Mouse (Mus musculus) forebrain, embryonic 13.5 days (tissue): Measurements from ENCODE around the gene Cox4i2. TPM values are rescaled to one million over a fixed set of nuclear protein-coding genes. Genes with fewer than 3 reads are reported as not detected.

Source experiments
- ATAC-seq: fragments of 200-750 bp; cut with Nextera tagmentation; 2 replicates; pipeline ENCODE4 v1.8.0; 2017
- H3K27ac ChIP-seq: fragments of 300-500 bp; sonication (generic); 2 replicates; pipeline ENCODE4 v1.5.1; 2015; ENCODE audit warnings: inconsistent platforms, mild to moderate bottlenecking, moderate library complexity
- H3K27me3 ChIP-seq: fragments of 300-500 bp; sonication (generic); 2 replicates; pipeline ENCODE4 v1.6.1; 2015; ENCODE audit warnings: mild to moderate bottlenecking, inconsistent platforms
- H3K36me3 ChIP-seq: fragments of 300-500 bp; sonication (generic); 2 replicates; pipeline ENCODE4 v1.6.1; 2015; ENCODE audit warnings: mild to moderate bottlenecking, inconsistent platforms; ENCODE audit not compliant: poor library complexity, severe bottlenecking
- H3K4me1 ChIP-seq: fragments of 300-500 bp; sonication (generic); 2 replicates; pipeline ENCODE4 v1.6.1; 2015; ENCODE audit warnings: inconsistent platforms
- H3K4me2 ChIP-seq: fragments of 300-500 bp; sonication (generic); 2 replicates; pipeline ENCODE4 v1.6.1; 2015; ENCODE audit warnings: inconsistent platforms, mild to moderate bottlenecking, moderate library complexity
- H3K4me3 ChIP-seq: fragments of 300-500 bp; sonication (generic); 2 replicates; pipeline ENCODE4 v1.5.1; 2015; ENCODE audit warnings: mild to moderate bottlenecking, inconsistent platforms
- H3K9ac ChIP-seq: fragments of 300-500 bp; sonication (generic); 2 replicates; pipeline ENCODE4 v1.6.1; 2015; ENCODE audit warnings: mild to moderate bottlenecking, inconsistent platforms
- H3K9me3 ChIP-seq: fragments of 300-500 bp; sonication (generic); replicated peaks from 2 replicates; pipeline ENCODE4 v1.6.1; 2016; ENCODE audit warnings: inconsistent platforms
- WGBS: fragments of 180-500 bp; shearing (Covaris S2); methylation state at CpG from one replicate; pipeline ENCODE4 v1.1.7; 2015; 5-methylcytosine and 5-hydroxymethylcytosine counted together
- polyA plus RNA-seq: library from polyadenylated mRNA; unstranded; fragments of >200 nt; fragmentation: Nextera tagmentation; extraction: Ambion mirVana; gene quantifications from 2 replicates; pipeline ENCODE4 v1.2.1, GENCODE M21; 2015

Cox4i2 gene
- polyA plus RNA-seq, 1 experiment from 2014 or later = 4.4 TPM

DNA sequence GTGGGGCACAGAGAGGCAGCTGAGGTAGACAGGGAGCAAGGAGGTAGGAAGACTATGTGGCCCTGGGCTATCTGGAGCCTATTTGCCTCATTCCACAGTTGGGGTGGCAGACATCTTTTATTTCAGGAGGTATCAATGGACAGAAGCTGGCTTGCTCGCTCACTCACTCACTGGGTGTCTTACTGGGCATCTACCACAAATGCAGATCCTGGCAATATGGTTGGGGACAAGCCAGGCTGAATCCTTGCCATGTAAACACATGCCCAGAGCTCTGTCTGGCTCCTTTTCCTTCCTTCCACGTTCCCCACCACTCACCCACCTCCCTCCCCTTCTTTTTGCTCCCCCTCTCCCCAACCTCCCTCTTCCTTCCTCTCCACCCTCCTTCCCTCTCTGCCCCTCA lies 3.5 kb downstream of the Cox4i2 start:
- 44% methylated on average over 2 of the region's 2 CpGs for WGBS
- H3K27me3 ChIP-seq = 0 out of 2 replicates have a peak, but pooled peaks cover 5% of the 10 kb centered on the region
- H3K27ac ChIP-seq = no peak overlapping the region
- H3K9ac ChIP-seq = no peak overlapping the region
- H3K4me1 ChIP-seq = peaks cover 12% of the 10 kb centered on the region
- H3K4me2 ChIP-seq = no peak overlapping the region
- ATAC-seq = peak; percentile 8; the same call in 1 of the 2 replicates
- H3K36me3 ChIP-seq = no peaks in the 10 kb centered on the region
- no peaks in the 10 kb centered on the region for H3K9me3 ChIP-seq
- no peak overlapping the region for H3K4me3 ChIP-seq

DNA sequence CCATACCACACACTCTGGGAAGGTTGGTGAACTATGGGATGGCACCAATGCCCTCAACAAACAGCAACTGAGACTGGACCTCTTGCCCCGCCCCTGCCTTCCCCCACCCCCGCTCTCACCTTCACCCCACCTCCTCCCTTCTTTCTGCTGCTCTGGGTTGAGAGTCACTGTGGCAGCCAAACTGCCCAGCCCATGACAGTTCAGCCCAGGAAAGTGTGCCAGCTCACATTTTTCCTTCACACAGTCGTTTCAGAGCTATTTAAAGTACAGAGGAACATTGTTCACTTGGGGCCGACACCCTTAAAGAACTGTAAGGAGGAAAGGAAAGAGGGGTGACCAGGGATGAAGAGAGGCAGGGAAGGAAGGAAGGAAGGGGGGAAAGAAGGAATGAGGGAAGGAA lies 4.4 kb downstream of the Cox4i2 start:
- H3K27me3 ChIP-seq = 0 out of 2 replicates have a peak, but pooled peaks cover 5% of the 10 kb centered on the region
- 77% methylated on average over 4 of the region's 4 CpGs for WGBS
- no peak overlapping the region for H3K4me2 ChIP-seq
- H3K36me3 ChIP-seq = no peaks in the 10 kb centered on the region
- H3K4me1 ChIP-seq = peaks cover 12% of the 10 kb centered on the region
- ATAC-seq = no peak
- no peak overlapping the region for H3K27ac ChIP-seq
- H3K9me3 ChIP-seq = no peaks in the 10 kb centered on the region
- no peak overlapping the region for H3K9ac ChIP-seq
- no peak overlapping the region for H3K4me3 ChIP-seq

DNA sequence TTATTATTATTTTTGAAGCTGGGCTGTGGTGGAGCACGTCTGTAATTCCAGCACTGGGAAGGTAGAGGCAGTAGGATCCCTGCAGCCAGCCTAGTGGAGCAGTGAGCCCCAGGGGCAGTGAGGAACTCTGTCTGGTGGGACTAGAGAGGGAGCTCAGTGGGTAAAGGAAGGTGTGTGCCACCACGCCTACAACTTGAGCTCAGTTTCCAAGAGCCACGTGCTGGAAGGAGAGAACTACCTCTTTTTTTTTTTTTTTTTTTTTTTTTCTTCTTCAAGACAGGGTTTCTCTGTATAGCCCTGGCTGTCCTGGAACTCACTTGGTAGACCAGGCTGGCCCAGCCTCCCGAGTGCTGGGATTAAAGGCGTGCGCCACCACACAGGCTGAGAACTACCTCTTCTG lies 9.3 kb downstream of the Cox4i2 start:
- WGBS = 71% methylated on average over 6 of the region's 6 CpGs
- Histone ChIP-seq H3K4me2 (no peak overlapping the region), H3K27me3 (no peaks in the 10 kb centered on the region), H3K4me1 (peaks cover 16% of the 10 kb centered on the region), H3K36me3 (no peaks in the 10 kb centered on the region), H3K9me3 (no peaks in the 10 kb centered on the region), H3K9ac (no peak overlapping the region), H3K4me3 (no peak overlapping the region), H3K27ac (no peak overlapping the region)
- no peak for ATAC-seq

DNA sequence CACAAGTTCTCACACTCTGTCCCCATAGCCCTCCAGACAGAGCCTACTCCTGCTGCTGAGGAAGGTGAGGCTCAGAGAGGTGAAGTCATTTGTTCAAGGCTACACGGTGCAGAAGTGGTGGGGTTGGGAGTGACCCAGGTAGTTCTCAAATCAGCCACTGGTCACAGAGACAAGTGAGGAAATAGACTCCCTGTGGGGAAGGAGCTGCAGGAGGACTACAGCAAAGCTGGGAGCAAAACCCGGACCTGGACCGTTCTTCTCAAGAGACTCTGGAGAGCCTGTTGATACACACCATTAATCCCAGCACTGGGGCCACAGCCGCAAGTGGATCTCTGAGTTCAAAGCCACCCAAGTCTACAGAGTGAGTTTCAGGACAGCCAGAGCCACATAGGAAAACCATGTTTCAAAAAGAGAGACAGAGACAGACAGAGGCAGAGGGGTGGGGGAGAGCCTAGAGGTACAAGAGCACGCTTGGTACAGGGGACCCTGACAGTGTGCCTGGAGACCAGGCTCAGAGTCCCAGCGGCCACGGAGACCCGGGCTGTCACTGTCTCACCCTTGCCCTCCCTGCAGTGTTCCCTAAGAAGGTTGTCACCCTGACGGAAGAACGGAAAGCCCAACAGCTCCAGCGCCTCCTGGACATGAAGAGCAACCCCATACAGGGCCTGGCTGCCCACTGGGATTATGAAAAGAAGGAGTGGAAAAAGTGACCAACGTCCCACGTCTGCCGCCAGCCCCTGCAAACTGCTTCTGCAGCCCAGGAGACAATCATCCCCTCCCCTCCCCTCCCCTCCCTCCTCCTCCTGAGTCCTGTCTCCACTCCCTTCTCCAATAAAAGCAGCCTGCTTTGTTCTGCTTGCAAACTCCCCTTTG lies 10.4 kb downstream of the Cox4i2 start:
- Histone ChIP-seq H3K9me3 (no peaks in the 10 kb centered on the region), H3K9ac (peak overlapping the region; percentile 47; the same call in 1 of the 2 replicates), H3K36me3 (no peaks in the 10 kb centered on the region), H3K27ac (no peak overlapping the region), H3K27me3 (no peaks in the 10 kb centered on the region), H3K4me2 (peak overlapping the region; percentile 41), H3K4me3 (peak overlapping the region; percentile 6; the same call in 1 of the 2 replicates), H3K4me1 (peaks cover 16% of the 10 kb centered on the region)
- 1% methylated on average over 14 of the region's 14 CpGs for WGBS
- ATAC-seq = 0 out of 2 replicates have a peak, but pooled peaks have one; percentile 19

DNA sequence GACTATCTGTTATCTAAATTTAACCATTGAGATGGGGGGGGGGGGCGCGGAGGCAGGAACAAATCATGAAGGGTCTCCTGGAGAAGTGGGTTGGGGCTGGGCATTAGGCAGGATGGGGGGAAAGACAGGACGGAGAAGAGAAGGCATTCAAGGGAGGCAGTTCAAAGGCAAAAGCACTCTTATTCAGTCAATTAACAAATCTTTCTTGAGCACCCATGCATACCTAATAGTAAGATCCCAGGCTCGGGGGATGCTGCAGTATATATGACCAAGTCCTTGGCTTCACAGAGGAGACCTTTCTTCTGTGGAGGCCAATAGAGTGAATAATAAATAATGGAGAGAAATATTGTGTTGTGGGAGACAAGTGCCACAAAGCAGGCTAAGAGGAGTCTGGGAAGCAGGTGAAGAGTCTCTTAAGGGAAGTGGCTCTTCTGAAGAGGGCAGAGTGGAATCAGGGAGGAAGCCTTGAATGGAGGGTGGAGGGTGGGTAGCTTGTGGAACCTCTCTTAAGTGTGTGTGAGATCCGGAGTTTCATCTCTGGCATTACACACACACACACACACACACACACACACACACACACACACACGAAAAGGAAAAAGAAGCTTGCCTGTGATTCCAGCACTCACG lies 11.2 kb downstream of the Cox4i2 start:
- no peaks in the 10 kb centered on the region for H3K36me3 ChIP-seq
- 8% methylated on average over 7 of the region's 7 CpGs for WGBS
- peaks cover 16% of the 10 kb centered on the region for H3K4me1 ChIP-seq
- ATAC-seq = no peak
- H3K27me3 ChIP-seq = no peaks in the 10 kb centered on the region
- H3K4me3 ChIP-seq = 0 out of 2 replicates have a peak overlapping the region, but pooled peaks have one; percentile 6
- peak overlapping the region; percentile 47; the same call in 1 of the 2 replicates for H3K9ac ChIP-seq
- H3K27ac ChIP-seq = no peak overlapping the region
- H3K4me2 ChIP-seq = peak overlapping the region; percentile 41
- H3K9me3 ChIP-seq = no peaks in the 10 kb centered on the region

DNA sequence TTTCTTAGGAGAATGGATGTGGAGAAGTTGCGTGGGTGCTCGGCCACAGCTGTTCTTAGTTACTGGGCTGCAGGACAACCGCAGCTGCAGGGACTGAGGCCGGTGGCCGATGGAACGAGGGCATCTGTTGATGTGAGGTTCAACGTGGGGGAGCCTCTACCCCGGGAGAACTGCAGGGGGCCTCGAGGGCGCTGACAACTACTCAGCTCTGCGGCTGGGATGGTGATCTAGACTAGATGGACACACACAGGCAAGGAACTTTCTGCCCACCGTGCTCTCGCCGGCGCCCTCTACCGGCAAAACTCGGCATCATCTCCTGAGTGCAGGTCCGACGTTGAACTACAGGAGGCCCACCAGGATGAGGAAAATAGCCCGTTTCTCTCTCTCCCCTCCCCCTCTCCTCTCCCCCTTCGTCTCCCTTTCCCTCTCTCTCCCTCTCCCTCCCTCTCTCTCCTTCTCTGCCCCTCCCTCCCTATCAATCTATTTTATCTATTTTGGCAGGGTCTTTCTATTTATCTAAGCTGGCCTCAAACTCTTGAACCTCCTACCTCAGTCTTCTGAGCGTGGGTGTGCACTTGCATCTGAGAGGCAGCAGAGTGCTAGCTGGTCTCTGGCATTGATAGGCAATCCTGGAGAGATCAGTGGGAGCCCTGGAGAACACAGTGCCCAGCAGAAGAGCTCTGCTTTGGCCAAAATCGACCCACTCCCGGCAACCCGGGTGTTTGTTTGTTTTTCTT lies 12.6 kb downstream of the Cox4i2 start:
- H3K36me3 ChIP-seq = no peaks in the 10 kb centered on the region
- peak; percentile 48; the same call in 1 of the 2 replicates for ATAC-seq
- H3K9me3 ChIP-seq = no peaks in the 10 kb centered on the region
- 22% methylated on average over 25 of the region's 25 CpGs for WGBS
- H3K4me2 ChIP-seq = no peak overlapping the region
- H3K27me3 ChIP-seq = no peaks in the 10 kb centered on the region
- H3K9ac ChIP-seq = no peak overlapping the region
- H3K4me3 ChIP-seq = no peak overlapping the region
- peaks cover 16% of the 10 kb centered on the region for H3K4me1 ChIP-seq
- H3K27ac ChIP-seq = no peak overlapping the region

DNA sequence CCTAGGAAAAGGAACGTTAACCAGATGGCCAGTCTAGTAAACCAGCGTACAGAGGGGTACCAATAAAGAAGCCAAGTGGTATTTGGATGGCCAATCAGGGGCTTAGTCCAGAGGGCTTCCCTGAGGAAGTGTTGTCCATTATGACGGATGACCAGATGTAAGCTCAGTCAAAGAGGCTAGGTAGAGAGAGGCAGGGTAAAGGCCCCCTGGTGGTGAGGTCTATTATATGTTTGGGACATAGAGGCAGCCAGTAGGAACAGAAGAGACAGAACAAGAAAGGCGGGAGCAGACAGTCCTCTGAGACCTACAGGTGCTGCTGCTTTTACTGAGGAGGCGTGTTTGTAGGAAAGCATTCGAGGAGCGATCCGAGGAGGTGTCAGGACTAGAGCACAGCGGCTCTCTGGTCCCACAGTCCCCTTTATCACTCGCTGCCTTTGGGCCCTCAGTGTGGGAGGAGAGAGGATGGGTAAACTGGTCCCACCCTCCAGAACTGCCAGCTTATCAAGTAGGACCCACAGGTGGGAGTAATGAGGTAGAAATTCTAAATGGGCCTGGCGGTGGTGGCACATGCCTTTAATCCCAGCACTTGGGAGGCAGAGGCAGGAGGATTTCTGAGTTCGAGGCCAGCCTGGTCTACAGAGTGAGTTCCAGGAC lies 13.8 kb downstream of the Cox4i2 start:
- peaks cover 16% of the 10 kb centered on the region for H3K4me1 ChIP-seq
- H3K4me2 ChIP-seq = no peak overlapping the region
- ATAC-seq = no peak; the same call in 1 of the 2 replicates
- H3K27me3 ChIP-seq = no peaks in the 10 kb centered on the region
- H3K9me3 ChIP-seq = no peaks in the 10 kb centered on the region
- H3K9ac ChIP-seq = no peak overlapping the region
- H3K36me3 ChIP-seq = no peaks in the 10 kb centered on the region
- 65% methylated on average over 12 of the region's 12 CpGs for WGBS
- no peak overlapping the region for H3K27ac ChIP-seq
- H3K4me3 ChIP-seq = no peak overlapping the region

DNA sequence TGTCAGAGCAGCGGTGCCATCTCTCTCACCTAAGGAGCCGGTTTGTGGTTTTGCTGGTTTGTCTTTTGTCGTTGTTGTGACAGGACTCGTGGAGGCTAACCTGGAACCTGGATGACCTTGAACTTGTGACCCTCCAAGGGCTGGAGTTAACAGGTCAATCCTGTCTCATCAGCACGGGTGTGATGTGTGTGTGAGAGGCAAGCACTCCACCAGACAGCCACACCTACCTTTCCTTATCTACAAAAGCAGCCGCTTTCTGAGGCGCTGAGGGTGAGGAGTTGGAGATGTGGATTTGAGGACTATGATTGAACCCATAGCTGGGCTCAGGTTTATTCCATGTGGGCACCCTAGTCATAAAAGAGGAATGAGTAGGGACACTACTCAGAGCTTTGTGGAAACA lies 15.7 kb downstream of the Cox4i2 start:
- Histone ChIP-seq H3K4me3 (no peak overlapping the region), H3K27me3 (no peaks in the 10 kb centered on the region), H3K36me3 (no peaks in the 10 kb centered on the region), H3K9me3 (no peaks in the 10 kb centered on the region), H3K9ac (no peak overlapping the region), H3K4me2 (no peak overlapping the region), H3K27ac (no peak overlapping the region), H3K4me1 (peaks cover 7% of the 10 kb centered on the region)
- ATAC-seq = no peak
- WGBS = 89% methylated on average over 7 of the region's 7 CpGs

DNA sequence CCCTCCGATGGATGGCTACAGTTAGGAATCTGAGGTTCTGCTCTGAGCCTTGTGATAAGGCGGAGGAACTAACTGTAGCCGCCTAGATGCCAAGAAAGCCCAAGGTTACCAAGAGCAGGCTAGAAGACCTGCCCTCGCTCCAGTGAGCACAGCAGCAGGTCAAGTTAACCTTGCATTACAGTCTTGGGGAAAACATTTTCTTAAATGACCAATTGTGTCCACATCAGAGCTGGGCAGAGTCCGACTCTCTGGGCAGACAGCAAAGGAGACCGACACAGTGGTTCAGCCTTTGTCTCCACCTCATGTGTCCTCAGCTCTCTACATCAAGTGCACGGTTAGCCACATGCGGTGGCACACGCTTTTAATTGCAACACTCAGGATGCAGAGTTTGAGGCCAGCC lies 17.6 kb downstream of the Cox4i2 start:
- H3K4me1 ChIP-seq = no peaks in the 10 kb centered on the region
- ATAC-seq = no peak
- no peak overlapping the region for H3K27ac ChIP-seq
- no peak overlapping the region for H3K4me2 ChIP-seq
- no peak overlapping the region for H3K9ac ChIP-seq
- H3K4me3 ChIP-seq = no peak overlapping the region
- no peaks in the 10 kb centered on the region for H3K36me3 ChIP-seq
- no peaks in the 10 kb centered on the region for H3K9me3 ChIP-seq
- no peaks in the 10 kb centered on the region for H3K27me3 ChIP-seq
- 95% methylated on average over 9 of the region's 9 CpGs for WGBS

DNA sequence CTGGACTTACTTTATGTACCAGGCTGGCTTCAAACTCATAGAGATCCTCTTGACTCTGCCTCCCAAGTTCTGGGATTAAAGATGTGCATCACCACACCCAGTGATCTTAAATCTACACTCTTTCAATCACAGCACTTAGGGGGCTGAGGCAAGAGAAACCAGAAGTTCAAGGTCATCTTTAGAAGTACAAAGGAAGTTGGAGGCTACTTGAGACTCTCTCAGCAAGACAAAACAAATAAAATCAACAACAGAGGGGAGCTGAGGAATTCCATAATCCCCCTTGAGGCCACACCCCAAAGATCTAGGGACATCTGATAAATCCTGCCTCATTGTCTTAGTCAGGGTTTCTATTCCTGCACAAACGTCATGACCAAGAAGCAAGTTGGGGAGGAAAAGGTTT lies 18.3 kb downstream of the Cox4i2 start:
- H3K4me3 ChIP-seq = no peak overlapping the region
- H3K9me3 ChIP-seq = no peaks in the 10 kb centered on the region
- no peaks in the 10 kb centered on the region for H3K4me1 ChIP-seq
- WGBS = 17% methylated on average over 1 of the region's 1 CpGs
- no peak overlapping the region for H3K9ac ChIP-seq
- H3K4me2 ChIP-seq = no peak overlapping the region
- no peak for ATAC-seq
- H3K27me3 ChIP-seq = no peaks in the 10 kb centered on the region
- H3K27ac ChIP-seq = no peak overlapping the region
- H3K36me3 ChIP-seq = no peaks in the 10 kb centered on the region

DNA sequence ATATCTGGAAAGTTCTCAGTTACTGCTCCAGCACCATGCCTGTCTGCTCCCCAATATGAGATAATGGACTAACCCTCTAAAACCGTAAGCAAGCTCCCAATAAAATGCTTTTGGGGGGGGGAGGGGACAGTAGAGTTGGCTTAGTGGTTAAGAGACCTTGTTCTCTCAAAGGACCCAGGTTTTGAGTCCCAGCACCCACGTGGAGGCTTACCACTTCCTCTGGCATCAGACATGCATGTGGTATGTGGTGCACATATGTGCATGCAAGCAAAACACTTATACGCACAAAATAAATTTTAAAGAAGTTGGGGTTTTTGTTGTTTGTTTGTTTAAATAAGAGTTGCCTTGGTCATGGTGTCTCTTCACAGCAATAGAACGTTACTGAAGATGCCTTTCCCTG lies 21.4 kb downstream of the Cox4i2 start:
- no peaks in the 10 kb centered on the region for H3K27me3 ChIP-seq
- no peak overlapping the region for H3K9ac ChIP-seq
- H3K4me1 ChIP-seq = no peaks in the 10 kb centered on the region
- H3K4me3 ChIP-seq = no peak overlapping the region
- 78% methylated on average over 4 of the region's 4 CpGs for WGBS
- H3K9me3 ChIP-seq = no peaks in the 10 kb centered on the region
- no peak for ATAC-seq
- H3K4me2 ChIP-seq = no peak overlapping the region
- H3K27ac ChIP-seq = no peak overlapping the region
- peaks cover 14% of the 10 kb centered on the region for H3K36me3 ChIP-seq
